Mouse (Mus musculus) lung, adult 2 months (tissue): Measurements from ENCODE around the gene Serpina5.
"Not testable (repeated sequence)": the region's sequence is repeated elsewhere in the genome, so short reads cannot be mapped to it uniquely, and the experiment has no call there.

Experiments
- CTCF ChIP-seq: fragments of 200-500 bp; IDR thresholded peaks from 2 replicates; pipeline ENCODE4 v1.5.1; 2011; ENCODE audit warnings: mild to moderate bottlenecking, low read length, control low read depth; ENCODE audit not compliant: insufficient read depth
- POLR2A ChIP-seq: fragments of 200-500 bp; IDR thresholded peaks from 2 replicates; pipeline ENCODE4 v1.6.1; 2011; ENCODE audit warnings: low read depth, mild to moderate bottlenecking, control low read depth, low read length, borderline replicate concordance; ENCODE audit errors: extremely low read depth

DNA sequence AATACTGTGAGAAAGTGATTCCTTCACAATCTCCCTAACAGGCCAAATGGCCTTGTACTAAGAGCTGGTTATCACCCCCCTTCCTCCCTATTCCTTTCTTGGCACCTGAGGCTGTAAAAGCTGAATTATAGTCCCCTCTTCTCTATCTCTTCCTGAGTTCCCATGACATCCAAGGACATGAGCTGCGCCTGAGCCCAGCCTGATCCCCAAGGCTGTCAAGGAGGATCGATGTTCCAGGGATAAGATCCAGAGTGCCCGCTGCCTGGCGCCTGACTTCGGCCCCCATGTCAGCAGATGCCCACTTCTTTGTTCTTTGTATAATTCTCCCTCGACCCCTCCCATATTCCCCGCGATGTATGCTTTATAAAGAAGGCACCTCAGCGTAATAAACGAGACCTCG lies 11.4 kb downstream of the Serpina5 start, which contains the start of gene Serpina3a:
- TF ChIP-seq CTCF, POLR2A: not testable (repeated sequence)
